Mouse (Mus musculus): ENCODE measurements around the gene Washc4. TPM values are rescaled to one million over a fixed set of nuclear protein-coding genes. Genes with fewer than 3 reads are reported as not detected.

Gene Washc4
- total RNA-seq, 4 experiments from 2014 or later, result 27.4 to 35.4 (median 31.0) TPM

- DNase-seq (ENCODE audit: low spot score in 2 of 2), result no peak
These were observed 90.9 kb downstream of the Washc4 start for GRCm38 (mm10) chr10:83634461-83634860.

- no peak for DNase-seq (ENCODE audit: low spot score in 2 of 2)
These were observed 92.6 kb downstream of the Washc4 start for GRCm38 (mm10) chr10:83636191-83636590.

DNA sequence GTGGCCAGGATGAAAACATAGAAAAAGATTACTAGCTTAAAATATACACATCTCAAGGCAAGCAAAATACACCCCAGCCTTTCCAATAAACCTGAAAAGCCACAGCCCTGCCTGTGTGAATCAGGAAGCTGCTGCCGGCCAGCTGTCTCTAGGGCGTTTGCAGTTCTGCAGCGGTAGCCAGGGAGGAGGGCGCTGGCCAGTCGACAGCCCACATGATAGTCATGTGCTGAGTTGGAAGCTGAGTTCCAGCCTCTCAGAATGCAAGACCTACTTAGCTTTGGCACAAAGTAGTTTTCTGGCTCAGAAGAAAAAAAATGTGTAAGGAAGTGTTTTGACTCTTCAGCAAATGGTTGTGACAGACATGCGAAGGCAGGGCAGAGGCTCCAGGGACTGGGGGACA is 93.7 kb downstream of the Washc4 start:
- DNase-seq (ENCODE audit: low spot score in 2 of 2), result peak; percentile 63 to 75

GRCm38 (mm10) chr10:83639881-83640386 is 96.4 kb downstream of the Washc4 start:
- no peak for DNase-seq (ENCODE audit: low spot score in 2 of 2)

DNA sequence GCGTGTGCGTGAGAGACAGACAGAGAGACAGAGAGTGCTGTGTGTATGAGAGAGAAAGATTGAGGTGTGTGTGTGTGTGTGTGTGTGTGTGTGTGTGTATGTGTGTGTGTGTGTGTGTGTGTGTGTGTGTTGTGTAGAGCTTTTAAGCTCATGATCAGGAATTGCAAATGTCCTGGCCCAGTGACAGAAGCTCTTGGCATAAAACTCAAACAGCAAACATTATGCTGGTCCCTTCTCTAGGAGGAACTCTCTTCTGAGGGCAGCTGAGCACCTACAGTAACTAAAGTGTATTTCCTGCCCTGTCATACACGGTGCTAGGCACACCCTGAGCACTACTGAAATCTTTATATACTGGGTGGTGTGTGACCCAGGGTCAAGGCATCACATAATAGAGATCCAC is 98.1 kb downstream of the Washc4 start:
- no peak for DNase-seq (ENCODE audit: low spot score in 2 of 2)

- no peak for DNase-seq (ENCODE audit: low spot score in 2 of 2)
These were observed 100.6 kb downstream of the Washc4 start for GRCm38 (mm10) chr10:83644167-83644566.

GRCm38 (mm10) chr10:83644865-83645715 is 101.5 kb downstream of the Washc4 start:
- DNase-seq (ENCODE audit: low spot score in 2 of 2), result peak in 1 of 2 experiments; percentile 57

- no peak for DNase-seq (ENCODE audit: low spot score in 2 of 2)
These were observed 102.1 kb downstream of the Washc4 start for GRCm38 (mm10) chr10:83645716-83645990.

Other genes starting within 250 kb of the Washc4 start
- 10 to 100 TPM; 22.7 to 29.9 (median 24.5) TPM for gene Slc41a2, start 205.9 kb upstream of the Washc4 start, total RNA-seq (2022)
- gene D10Wsu102e, start 183.5 kb upstream of the Washc4 start, total RNA-seq (2022), result 1 to 10 TPM; 2.9 to 3.5 (median 3.3) TPM
- 1 to 10 TPM; 2.5 to 5.5 (median 4.1) TPM for gene Aldh1l2, start 9.6 kb upstream of the Washc4 start, total RNA-seq (2022)
- gene Appl2, start 105.0 kb downstream of the Washc4 start, total RNA-seq (2022), result 100 to 1,000 TPM in 2 of 4 experiments, 10 to 100 TPM in 2; 80.5 to 110 (median 94.9) TPM
- 10 to 100 TPM; 20.7 to 28.2 (median 21.5) TPM for gene 1500009L16Rik, start 179.1 kb downstream of the Washc4 start, total RNA-seq (2022)